10 mouse cellular contexts compared by ENCODE assay signal in genomic region chr3:56181025-56181424, GRCm38 (mm10). TPM values are rescaled to one million over a fixed set of nuclear protein-coding genes. Genes with fewer than 3 reads are reported as not detected.
DNase-seq lines count a peak whose midpoint lies in the region; ATAC-seq and TF ChIP-seq lines count a peak whose summit lies in the region.
"Had no signal": no experiment of that assay in that cellular context is flagged by ENCODE, and none has a peak within 500 bp of the region (broad histone marks: within the 10 kb centered on the region; RNA-seq: fewer than 3 reads in every experiment).

No protein-coding gene starts in this region.

- no peak overlapping the region for H3K9ac ChIP-seq in kidney, embryonic 14.5 days (ENCODE audit: low read depth, low read length)
- H3K9ac ChIP-seq in forebrain, embryonic 15.5 days (replicated peaks), result peak overlapping the region; percentile 99
- H3K9ac ChIP-seq in midbrain, embryonic 11.5 days (ENCODE audit: low read length), result no peak overlapping the region
- no peak overlapping the region for H3K9ac ChIP-seq in liver, embryonic 12.5 days

- TF ChIP-seq CTCF in kidney, adult 2 months (conservative IDR thresholded peaks at IDR 0.05; ENCODE audit: insufficient read depth, insufficient read length, low read depth, low read length), result no peak
- no peak for TF ChIP-seq CTCF in brain, embryonic 14.5 days (IDR thresholded peaks at IDR 0.05; ENCODE audit: borderline replicate concordance, extremely low read depth, insufficient read depth, insufficient read length)

- no peak for TF ChIP-seq POLR2A in kidney, adult 2 months (IDR thresholded peaks at IDR 0.05; ENCODE audit: low read depth, low read length)
- TF ChIP-seq POLR2A in brain, embryonic 14.5 days (IDR thresholded peaks at IDR 0.05; ENCODE audit: borderline replicate concordance, extremely low read depth, insufficient read depth, insufficient read length, poor library complexity, severe bottlenecking), result no peak

- H3K36me3 ChIP-seq in kidney, embryonic 14.5 days (ENCODE audit: control insufficient read depth, insufficient read depth, low read length), result no peaks in the 10 kb centered on the region
- no peaks in the 10 kb centered on the region for H3K36me3 ChIP-seq in kidney, adult 2 months (ENCODE audit: control insufficient read depth, insufficient read depth, low read length)
- no peaks in the 10 kb centered on the region for H3K36me3 ChIP-seq in forebrain, embryonic 15.5 days
- H3K36me3 ChIP-seq in midbrain, embryonic 11.5 days (ENCODE audit: control insufficient read depth, insufficient read depth, low read length), result no peaks in the 10 kb centered on the region
- H3K36me3 ChIP-seq in liver, embryonic 12.5 days, result no peaks in the 10 kb centered on the region
- H3K36me3 ChIP-seq: G1E had no signal

- 65% methylated on average over 3 of the region's 3 CpGs for whole genome bisulfite sequencing in kidney, embryonic 14.5 days
- WGBS in kidney, adult 2 months, result 74% methylated on average over 3 of the region's 3 CpGs
- WGBS in forebrain, embryonic 15.5 days, result 23% methylated on average over 3 of the region's 3 CpGs
- 47% methylated on average over 3 of the region's 3 CpGs for WGBS in midbrain, embryonic 11.5 days
- WGBS in liver, embryonic 12.5 days (ENCODE audit: insufficient replicate concordance), result 33% methylated on average over 3 of the region's 3 CpGs

- no peak for ATAC-seq in kidney, embryonic 14.5 days (ENCODE audit: low FRiP score, low TSS enrichment)
- no peak for ATAC-seq in forebrain, embryonic 15.5 days (replicated peaks)
- no peak for ATAC-seq in midbrain, embryonic 11.5 days (ENCODE audit: low FRiP score)
- ATAC-seq in liver, embryonic 12.5 days, result no peak

- H3K9me3 ChIP-seq in kidney, embryonic 14.5 days (ENCODE audit: control insufficient read depth, low read length), result no peaks in the 10 kb centered on the region
- no peaks in the 10 kb centered on the region for H3K9me3 ChIP-seq in forebrain, embryonic 15.5 days
- no peaks in the 10 kb centered on the region for H3K9me3 ChIP-seq in midbrain, embryonic 11.5 days (ENCODE audit: control insufficient read depth, low read length)
- no peaks in the 10 kb centered on the region for H3K9me3 ChIP-seq in liver, embryonic 12.5 days (replicated peaks)

- H3K27ac ChIP-seq in kidney, embryonic 14.5 days (ENCODE audit: low read depth, low read length), result no peak overlapping the region
- H3K27ac ChIP-seq in kidney, adult 2 months (ENCODE audit: insufficient read depth, low read depth, low read length), result no peak overlapping the region
- peak overlapping the region; percentile 50; the same call in 1 of the 2 replicates for H3K27ac ChIP-seq in forebrain, embryonic 15.5 days (replicated peaks)
- H3K27ac ChIP-seq in midbrain, embryonic 11.5 days (ENCODE audit: low read depth, low read length), result no peak overlapping the region
- no peak overlapping the region for H3K27ac ChIP-seq in liver, embryonic 12.5 days

- H3K27me3 ChIP-seq in kidney, embryonic 14.5 days (ENCODE audit: control insufficient read depth, insufficient read depth, low read length), result peaks cover 3% of the 10 kb centered on the region; the same call in 1 of the 2 replicates
- H3K27me3 ChIP-seq in kidney, adult 2 months (replicated peaks; ENCODE audit: control insufficient read depth, insufficient read depth, low read length), result no peaks in the 10 kb centered on the region
- H3K27me3 ChIP-seq in forebrain, embryonic 15.5 days, result no peaks in the 10 kb centered on the region
- no peaks in the 10 kb centered on the region for H3K27me3 ChIP-seq in midbrain, embryonic 11.5 days (ENCODE audit: control insufficient read depth, insufficient read depth, low read length)
- H3K27me3 ChIP-seq in liver, embryonic 12.5 days (replicated peaks), result peaks cover 29% of the 10 kb centered on the region

- H3K4me2 ChIP-seq in kidney, embryonic 14.5 days (replicated peaks; ENCODE audit: low read depth, low read length), result peak overlapping the region; percentile 15; the same call in 1 of the 2 replicates
- peak overlapping the region; percentile 92 for H3K4me2 ChIP-seq in forebrain, embryonic 15.5 days (replicated peaks)
- H3K4me2 ChIP-seq in midbrain, embryonic 11.5 days, result peak overlapping the region; percentile 91
- no peak overlapping the region for H3K4me2 ChIP-seq in liver, embryonic 12.5 days

- H3K4me1 ChIP-seq in kidney, embryonic 14.5 days (ENCODE audit: control insufficient read depth, insufficient read depth, low read length), result 0 out of 2 replicates have a peak, but pooled peaks cover 5% of the 10 kb centered on the region
- H3K4me1 ChIP-seq in kidney, adult 2 months (ENCODE audit: control insufficient read depth, insufficient read depth, low read length), result peaks cover 4% of the 10 kb centered on the region; the same call in 1 of the 2 replicates
- peaks cover 15% of the 10 kb centered on the region for H3K4me1 ChIP-seq in forebrain, embryonic 15.5 days
- H3K4me1 ChIP-seq in midbrain, embryonic 11.5 days (ENCODE audit: control insufficient read depth, insufficient read depth, low read length), result peaks cover 12% of the 10 kb centered on the region
- peaks cover 22% of the 10 kb centered on the region for H3K4me1 ChIP-seq in liver, embryonic 12.5 days

- no peak overlapping the region for H3K4me3 ChIP-seq in kidney, embryonic 14.5 days (ENCODE audit: low read length)
- H3K4me3 ChIP-seq in kidney, adult 2 months (ENCODE audit: insufficient read depth, low read depth, low read length), result no peak overlapping the region
- H3K4me3 ChIP-seq in forebrain, embryonic 15.5 days, result peak overlapping the region; percentile 99
- peak overlapping the region; percentile 96 for H3K4me3 ChIP-seq in midbrain, embryonic 11.5 days (ENCODE audit: low read depth, low read length)
- no peak overlapping the region for H3K4me3 ChIP-seq in liver, embryonic 12.5 days

- DNase-seq in kidney, adult 2 months, result no peak
- peak; percentile 70 for DNase-seq in brain, embryonic 14.5 days (ENCODE audit: low read depth)
- no peak for DNase-seq in midbrain, embryonic 11.5 days (ENCODE audit: low spot score, missing footprints)
- DNase-seq in thymus, postnatal 36 days, result no peak
- DNase-seq in liver, result no peak
- DNase-seq: right cerebral cortex, postnatal 25 days had no signal

RNA-seq across cellular contexts. Expression of gene Nbea, which starts 2.5 kb away (rescaled TPM):
- polyA plus RNA-seq in kidney, embryonic 14.5 days (2014; fragmentation: Nextera tagmentation; extraction: Ambion mirVana), result 10.0 and 16.7 TPM in 2 replicates
- 7.7 and 8.2 TPM in 2 replicates for polyA plus RNA-seq in kidney, adult 2 months (2012; rRNA removed)
- 119 and 156 TPM in 2 replicates for polyA plus RNA-seq in brain, embryonic 14.5 days (2012; rRNA removed)
- polyA plus RNA-seq in forebrain, embryonic 15.5 days (2015; fragmentation: Nextera tagmentation; extraction: Ambion mirVana), result 56.0 and 59.7 TPM in 2 replicates
- polyA plus RNA-seq in midbrain, embryonic 11.5 days (2014; fragmentation: Nextera tagmentation; extraction: Ambion mirVana), result 25.7 and 27.2 TPM in 2 replicates
- 1.6 and 2.0 TPM in 2 replicates for polyA plus RNA-seq in liver, embryonic 12.5 days (2016; fragmentation: Nextera tagmentation; extraction: Ambion mirVana)
- polyA plus RNA-seq: G1E had no signal

Comparison
In these comparisons a context has a peak if more than half of its experiments do, and no peak if none do; other contexts are left out.
1. H3K4me3 ChIP-seq: peak in forebrain, embryonic 15.5 days (single experiment) and midbrain, embryonic 11.5 days (single experiment); none in kidney, embryonic 14.5 days (single experiment), kidney, adult 2 months (single experiment) and liver, embryonic 12.5 days (single experiment).